Mouse (Mus musculus) ES-E14 (cell line): ENCODE data around the gene Luc7l3. TPM values are rescaled to one million over a fixed set of nuclear protein-coding genes. Genes with fewer than 3 reads are reported as not detected.

Source experiments
- DNase-seq: peaks from one replicate; pipeline ENCODE4 v3.0.0-alpha.2; 2013; ENCODE audit warnings: low read depth, low spot score
- H3K27ac ChIP-seq: 2 replicates; pipeline ENCODE4 v1.5.1; 2012; ENCODE audit warnings: low read depth, mild to moderate bottlenecking, low read length, moderate library complexity, mixed read lengths; ENCODE audit not compliant: poor library complexity, insufficient read depth, severe bottlenecking
- H3K36me3 ChIP-seq: 2 replicates; pipeline ENCODE4 v1.6.1; 2012; ENCODE audit warnings: mild to moderate bottlenecking, low read length, moderate library complexity, mixed read lengths; ENCODE audit not compliant: control insufficient read depth, poor library complexity, insufficient read depth, severe bottlenecking
- H3K4me1 ChIP-seq, 2 experiments: fragments of 150-350 bp in 1 of 2; sonication (generic) in 1 of 2; 2 replicates each; pipeline ENCODE4 v1.6.1; 2012; ENCODE audit warnings: low read length in 2 of 2, mild to moderate bottlenecking in 1 of 2, mixed read lengths in 1 of 2; ENCODE audit not compliant: control insufficient read depth in 2 of 2, insufficient read depth in 2 of 2, poor library complexity in 1 of 2
- H3K4me3 ChIP-seq, 2 experiments: fragments of 150-350 bp in 1 of 2; sonication (generic) in 1 of 2; 2 replicates each; pipeline ENCODE4 v1.5.1; 2012; ENCODE audit warnings: low read length in 2 of 2, low read depth in 1 of 2, mild to moderate bottlenecking in 1 of 2, mixed read lengths in 1 of 2; ENCODE audit not compliant: insufficient read depth in 1 of 2, poor library complexity in 1 of 2, severe bottlenecking in 1 of 2
- H3K9ac ChIP-seq: 2 replicates; pipeline ENCODE4 v1.6.1; 2012; ENCODE audit warnings: low read depth, mild to moderate bottlenecking, low read length, mixed read lengths; ENCODE audit not compliant: poor library complexity, insufficient read depth, severe bottlenecking
- H3K9me3 ChIP-seq: fragments of 150-350 bp; sonication (generic); 2 replicates; pipeline ENCODE4 v1.6.1; 2012; ENCODE audit warnings: low read depth, mild to moderate bottlenecking, low read length; ENCODE audit not compliant: control insufficient read depth, insufficient read depth
- CHD2 ChIP-seq: IDR thresholded peaks from 2 replicates; pipeline ENCODE4 v1.6.1; 2014; ENCODE audit warnings: mild to moderate bottlenecking, low read depth, low read length, inconsistent platforms
- HCFC1 ChIP-seq: IDR thresholded peaks from 2 replicates; pipeline ENCODE4 v1.6.1; 2012; ENCODE audit warnings: low read length, inconsistent platforms, borderline replicate concordance; ENCODE audit not compliant: insufficient read depth
- MAFK ChIP-seq: IDR thresholded peaks from 2 replicates; pipeline ENCODE4 v1.6.1; 2014; ENCODE audit warnings: mild to moderate bottlenecking, low read depth, low read length, inconsistent platforms; ENCODE audit not compliant: insufficient read depth
- ZC3H11A ChIP-seq: IDR thresholded peaks from 2 replicates; pipeline ENCODE4 v1.6.1; 2012; ENCODE audit warnings: low read depth, mild to moderate bottlenecking, inconsistent platforms, low read length, borderline replicate concordance
- ZNF384 ChIP-seq: IDR thresholded peaks from 2 replicates; pipeline ENCODE4 v1.6.1; 2012; ENCODE audit warnings: low read depth, low read length, inconsistent platforms
- in situ Hi-C, 2 experiments: fragments of 600-800 bp; cut with MboI; formaldehyde crosslinking; loops; one replicate each; pipeline ENCODE4 v1.15.1; 2025; ENCODE audit warnings: low sequenced_read_pairs in 2 of 2, inconsistent platforms in 1 of 2; ENCODE audit not compliant: unreplicated experiment in 2 of 2
- total RNA-seq: library from RNA; depleted of rRNA; stranded (reverse); fragments of 300-350 nt; gene quantifications from 2 replicates; pipeline ENCODE4 v1.2.3, GENCODE M21; 2012

The Luc7l3 gene
- total RNA-seq, 1 experiment = 66.8 TPM

DNA sequence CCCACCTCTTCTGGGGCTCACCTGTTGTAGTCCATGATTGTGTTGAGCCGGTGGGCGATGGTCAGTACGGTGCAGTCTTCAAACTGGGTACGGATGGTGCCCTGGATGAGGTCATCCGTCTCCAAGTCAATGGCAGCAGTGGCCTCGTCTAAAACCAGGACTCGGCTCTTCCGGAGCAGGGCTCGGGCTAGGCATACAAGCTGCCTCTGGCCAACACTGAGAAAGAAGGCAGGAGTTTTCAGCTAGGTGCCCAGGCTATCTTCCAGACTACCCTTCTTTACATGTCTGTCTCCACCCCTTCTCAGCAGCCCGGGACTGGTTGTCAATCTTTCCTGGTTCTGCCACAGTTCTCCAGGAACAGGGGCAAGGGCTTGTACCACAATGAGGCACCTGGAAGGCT is 24.1 kb upstream of the Luc7l3 start:
- Histone ChIP-seq H3K9ac (no peak overlapping the region), H3K27ac (no peak overlapping the region), H3K9me3 (no peaks in the 10 kb centered on the region), H3K4me1 (peaks cover 0 to under 1% of the 10 kb centered on the region in 2 experiments; a peak in 1 of 4 replicates), H3K36me3 (no peaks in the 10 kb centered on the region), H3K4me3 (no peak overlapping the region)
- in situ Hi-C loops = no loop called here
- no peak for DNase-seq
- TF ChIP-seq MAFK (no peak), HCFC1 (no peak), ZC3H11A (no peak), CHD2 (no peak), ZNF384 (no peak)

DNA sequence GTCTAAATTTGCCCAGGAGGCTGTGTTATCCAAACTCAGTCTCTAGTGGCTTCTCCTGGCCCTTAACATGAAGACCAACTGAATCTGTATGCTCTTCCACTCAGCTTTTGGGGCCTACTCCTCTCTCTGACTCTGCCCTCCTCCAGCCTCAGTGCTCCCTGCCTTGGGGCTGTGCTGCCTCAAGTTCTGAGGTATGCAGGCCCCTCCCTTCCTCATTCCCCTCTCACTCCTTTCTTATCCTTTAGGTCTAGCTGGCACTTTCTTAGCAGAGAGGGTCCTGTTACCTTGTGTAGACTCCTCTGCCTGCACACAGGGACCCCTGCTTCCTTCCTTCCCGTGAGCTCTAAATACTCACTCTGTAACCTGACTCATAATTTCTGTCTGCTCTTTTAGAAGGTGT is 22.7 kb upstream of the Luc7l3 start:
- H3K27ac ChIP-seq = no peak overlapping the region
- H3K9me3 ChIP-seq = no peaks in the 10 kb centered on the region
- no peak overlapping the region for H3K4me3 ChIP-seq
- no peak overlapping the region for H3K9ac ChIP-seq
- TF ChIP-seq ZNF384 = no peak
- no peak for TF ChIP-seq MAFK
- no peak for TF ChIP-seq CHD2
- no peak for TF ChIP-seq ZC3H11A
- TF ChIP-seq HCFC1 = no peak
- no peak for DNase-seq
- peaks cover 4% of the 10 kb centered on the region; the same call in 1 of the 2 replicates for H3K36me3 ChIP-seq
- in situ Hi-C loops = no loop called here
- peaks cover 0 to 2% of the 10 kb centered on the region in 2 experiments; a peak in 1 of 4 replicates for H3K4me1 ChIP-seq

DNA sequence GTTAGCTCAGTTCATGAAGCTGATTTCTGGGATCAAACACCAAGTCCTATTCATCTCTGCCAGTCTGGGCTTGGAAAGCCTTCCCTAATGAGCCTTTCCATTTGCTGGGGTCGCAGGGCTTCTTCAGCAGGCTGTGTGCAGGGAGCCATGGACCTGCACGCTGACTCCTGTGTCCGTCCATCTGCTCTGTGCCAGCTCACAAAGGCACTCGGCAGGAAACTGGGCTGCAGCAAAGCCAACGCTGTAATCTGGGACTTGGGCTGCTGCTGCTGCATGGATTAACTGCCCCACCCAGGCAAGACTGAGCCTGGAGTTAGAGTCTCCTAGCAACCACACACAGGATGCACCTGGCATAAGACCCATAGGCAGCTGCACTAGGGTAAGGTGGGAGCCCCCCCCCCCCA is 22.2 kb upstream of the Luc7l3 start:
- TF ChIP-seq HCFC1 (no peak), ZNF384 (no peak), MAFK (no peak), CHD2 (no peak)

GRCm38 (mm10) chr11:94342114-94342905 is 20.5 kb upstream of the Luc7l3 start:
- no peak for TF ChIP-seq CHD2
- in situ Hi-C loops = no loop called here
- no peak overlapping the region for H3K9ac ChIP-seq
- H3K4me3 ChIP-seq = no peak overlapping the region
- no peak for DNase-seq
- H3K36me3 ChIP-seq = peaks cover 8% of the 10 kb centered on the region
- H3K4me1 ChIP-seq = peaks cover 0 to 2% of the 10 kb centered on the region in 2 experiments; a peak in 1 of 4 replicates
- no peak overlapping the region for H3K27ac ChIP-seq
- no peaks in the 10 kb centered on the region for H3K9me3 ChIP-seq

More for the DNA sequence above, 22.2 kb upstream of the Luc7l3 start:
- no peak overlapping the region for H3K9ac ChIP-seq
- H3K36me3 ChIP-seq = peaks cover 4% of the 10 kb centered on the region; the same call in 1 of the 2 replicates
- DNase-seq = no peak
- no peaks in the 10 kb centered on the region for H3K9me3 ChIP-seq
- no peak overlapping the region for H3K4me3 ChIP-seq
- H3K4me1 ChIP-seq = peaks cover 0 to 2% of the 10 kb centered on the region in 2 experiments; a peak in 1 of 4 replicates
- in situ Hi-C loops = no loop called here
- no peak overlapping the region for H3K27ac ChIP-seq
